Mouse (Mus musculus) midbrain, embryonic 13.5 days (tissue): ENCODE data around the gene Gpd1. TPM values are rescaled to one million over a fixed set of nuclear protein-coding genes. Genes with fewer than 3 reads are reported as not detected.

Experiments
- ATAC-seq: fragments of 200-750 bp; cut with Nextera tagmentation; 2 replicates; pipeline ENCODE4 v1.8.0; 2017; ENCODE audit warnings: mild to moderate bottlenecking, moderate TSS enrichment, moderate library complexity
- H3K27ac ChIP-seq: fragments of 300-500 bp; sonication (generic); 2 replicates; pipeline ENCODE4 v1.5.1; 2015; ENCODE audit warnings: inconsistent platforms, mild to moderate bottlenecking, moderate library complexity
- H3K27me3 ChIP-seq: fragments of 300-500 bp; sonication (generic); 2 replicates; pipeline ENCODE4 v1.6.1; 2015; ENCODE audit warnings: mild to moderate bottlenecking, inconsistent platforms
- H3K36me3 ChIP-seq: fragments of 300-500 bp; sonication (generic); 2 replicates; pipeline ENCODE4 v1.6.1; 2015; ENCODE audit warnings: mild to moderate bottlenecking, inconsistent platforms
- H3K4me1 ChIP-seq: fragments of 300-500 bp; sonication (generic); replicated peaks from 2 replicates; pipeline ENCODE4 v1.6.1; 2015; ENCODE audit warnings: inconsistent platforms
- H3K4me2 ChIP-seq: fragments of 300-500 bp; sonication (generic); replicated peaks from 2 replicates; pipeline ENCODE4 v1.6.1; 2015; ENCODE audit warnings: moderate library complexity, mild to moderate bottlenecking, inconsistent platforms
- H3K4me3 ChIP-seq: fragments of 300-500 bp; sonication (generic); replicated peaks from 2 replicates; pipeline ENCODE4 v1.5.1; 2015; ENCODE audit warnings: mild to moderate bottlenecking, inconsistent platforms
- H3K9ac ChIP-seq: fragments of 300-500 bp; sonication (generic); replicated peaks from 2 replicates; pipeline ENCODE4 v1.6.1; 2015; ENCODE audit warnings: mild to moderate bottlenecking, inconsistent platforms
- H3K9me3 ChIP-seq: fragments of 300-500 bp; sonication (generic); 2 replicates; pipeline ENCODE4 v1.6.1; 2016; ENCODE audit warnings: mild to moderate bottlenecking, inconsistent platforms
- WGBS: fragments of 180-500 bp; shearing (Covaris S2); methylation state at CpG from one replicate; pipeline ENCODE4 v1.1.7; 2015; 5-methylcytosine and 5-hydroxymethylcytosine counted together
- polyA plus RNA-seq: library from polyadenylated mRNA; unstranded; fragments of >200 nt; fragmentation: Nextera tagmentation; extraction: Ambion mirVana; gene quantifications from 2 replicates; pipeline ENCODE4 v1.2.1, GENCODE M21; 2015

Gene Gpd1
- polyA plus RNA-seq, 1 experiment from 2014 or later = 1.3 TPM

- ATAC-seq = peak; percentile 21; the same call in 1 of the 2 replicates
- WGBS = 81% methylated on average over 3 of the region's 3 CpGs
- H3K9ac ChIP-seq = no peak overlapping the region; the same call in 1 of the 2 replicates
- H3K27ac ChIP-seq = peak overlapping the region; percentile 47
- H3K4me3 ChIP-seq = no peak overlapping the region
- peaks cover 39% of the 10 kb centered on the region for H3K4me1 ChIP-seq
- peaks cover 79% of the 10 kb centered on the region for H3K36me3 ChIP-seq
- H3K9me3 ChIP-seq = no peaks in the 10 kb centered on the region
- H3K27me3 ChIP-seq = no peaks in the 10 kb centered on the region
- H3K4me2 ChIP-seq = no peak overlapping the region
Observed at GRCm38 (mm10) chr15:99713569-99713968, 3.7 kb upstream of the Gpd1 start.

- Histone ChIP-seq H3K9me3 (no peaks in the 10 kb centered on the region), H3K4me1 (peaks cover 39% of the 10 kb centered on the region), H3K4me3 (no peak overlapping the region), H3K27ac (peak overlapping the region; percentile 71), H3K9ac (0 out of 2 replicates have a peak overlapping the region, but pooled peaks have one; percentile 12), H3K4me2 (no peak overlapping the region), H3K27me3 (no peaks in the 10 kb centered on the region), H3K36me3 (peaks cover 79% of the 10 kb centered on the region)
- ATAC-seq = 0 out of 2 replicates have a peak, but pooled peaks have one; percentile 1
- WGBS = 66% methylated on average over 4 of the region's 4 CpGs
Observed at GRCm38 (mm10) chr15:99714206-99714605, 3.1 kb upstream of the Gpd1 start.

GRCm38 (mm10) chr15:99714858-99715257 is 2.5 kb upstream of the Gpd1 start:
- Histone ChIP-seq H3K4me3 (no peak overlapping the region), H3K27ac (peak overlapping the region; percentile 71), H3K4me2 (no peak overlapping the region), H3K36me3 (peaks cover 73% of the 10 kb centered on the region), H3K27me3 (no peaks in the 10 kb centered on the region), H3K4me1 (peaks cover 39% of the 10 kb centered on the region), H3K9me3 (no peaks in the 10 kb centered on the region), H3K9ac (no peak overlapping the region)
- WGBS = 43% methylated on average over 7 of the region's 7 CpGs
- ATAC-seq = peak; percentile 53

- ATAC-seq = peak; percentile 10
Observed at GRCm38 (mm10) chr15:99715361-99715865, 1.9 kb upstream of the Gpd1 start.

GRCm38 (mm10) chr15:99715982-99716746 is 1.2 kb upstream of the Gpd1 start:
- no peak overlapping the region for H3K4me3 ChIP-seq
- peaks cover 41% of the 10 kb centered on the region for H3K4me1 ChIP-seq
- 76% methylated on average over 11 of the region's 11 CpGs for WGBS
- no peaks in the 10 kb centered on the region for H3K27me3 ChIP-seq
- H3K27ac ChIP-seq = peak overlapping the region; percentile 71
- no peak overlapping the region; the same call in 1 of the 2 replicates for H3K9ac ChIP-seq
- ATAC-seq = peak; percentile 38
- H3K36me3 ChIP-seq = peaks cover 68% of the 10 kb centered on the region
- H3K4me2 ChIP-seq = no peak overlapping the region
- no peaks in the 10 kb centered on the region for H3K9me3 ChIP-seq

More at GRCm38 (mm10) chr15:99715361-99715865, 1.9 kb upstream of the Gpd1 start:
- H3K27me3 ChIP-seq = no peaks in the 10 kb centered on the region
- no peak overlapping the region for H3K4me3 ChIP-seq
- H3K36me3 ChIP-seq = peaks cover 69% of the 10 kb centered on the region
- H3K9me3 ChIP-seq = no peaks in the 10 kb centered on the region
- no peak overlapping the region for H3K4me2 ChIP-seq
- WGBS = 70% methylated on average over 13 of the region's 13 CpGs
- H3K9ac ChIP-seq = no peak overlapping the region; the same call in 1 of the 2 replicates
- peaks cover 39% of the 10 kb centered on the region for H3K4me1 ChIP-seq
- peak overlapping the region; percentile 71 for H3K27ac ChIP-seq

- ATAC-seq = no peak
- 88% methylated on average over 12 of the region's 12 CpGs for WGBS
Observed at GRCm38 (mm10) chr15:99716814-99717213, 501 bp upstream of the Gpd1 start.

GRCm38 (mm10) chr15:99718461-99719021 is 1.2 kb downstream of the Gpd1 start:
- Histone ChIP-seq H3K9me3 (no peaks in the 10 kb centered on the region), H3K27ac (no peak overlapping the region), H3K4me3 (no peak overlapping the region), H3K36me3 (peaks cover 66% of the 10 kb centered on the region), H3K4me1 (peaks cover 37% of the 10 kb centered on the region), H3K27me3 (no peaks in the 10 kb centered on the region), H3K9ac (no peak overlapping the region; the same call in 1 of the 2 replicates), H3K4me2 (no peak overlapping the region)
- 80% methylated on average over 9 of the region's 9 CpGs for WGBS
- ATAC-seq = no peak

More at GRCm38 (mm10) chr15:99716814-99717213, 501 bp upstream of the Gpd1 start:
- Histone ChIP-seq H3K4me3 (no peak overlapping the region), H3K9me3 (no peaks in the 10 kb centered on the region), H3K36me3 (peaks cover 66% of the 10 kb centered on the region), H3K27me3 (no peaks in the 10 kb centered on the region), H3K9ac (no peak overlapping the region), H3K27ac (peak overlapping the region; percentile 71; the same call in 1 of the 2 replicates), H3K4me2 (no peak overlapping the region), H3K4me1 (peaks cover 41% of the 10 kb centered on the region)

- Histone ChIP-seq H3K27me3 (no peaks in the 10 kb centered on the region), H3K4me1 (peaks cover 42% of the 10 kb centered on the region), H3K9me3 (no peaks in the 10 kb centered on the region), H3K27ac (no peak overlapping the region), H3K36me3 (peaks cover 58% of the 10 kb centered on the region), H3K4me2 (no peak overlapping the region), H3K9ac (no peak overlapping the region), H3K4me3 (no peak overlapping the region)
- no peak for ATAC-seq
- 79% methylated on average over 8 of the region's 8 CpGs for WGBS
Observed at GRCm38 (mm10) chr15:99719865-99720264, 2.5 kb downstream of the Gpd1 start.

GRCm38 (mm10) chr15:99721921-99722743 is 4.8 kb downstream of the Gpd1 start:
- Histone ChIP-seq H3K27ac (no peak overlapping the region), H3K4me3 (no peak overlapping the region), H3K9ac (no peak overlapping the region), H3K9me3 (no peaks in the 10 kb centered on the region), H3K36me3 (peaks cover 49% of the 10 kb centered on the region), H3K4me2 (no peak overlapping the region), H3K27me3 (no peaks in the 10 kb centered on the region), H3K4me1 (peaks cover 39% of the 10 kb centered on the region)
- no peak for ATAC-seq
- WGBS = 85% methylated on average over 25 of the region's 25 CpGs

GRCm38 (mm10) chr15:99723120-99723514 is 5.8 kb downstream of the Gpd1 start:
- Histone ChIP-seq H3K9ac (0 out of 2 replicates have a peak overlapping the region, but pooled peaks have one; percentile 29), H3K27ac (peak overlapping the region; percentile 41), H3K9me3 (no peaks in the 10 kb centered on the region), H3K27me3 (no peaks in the 10 kb centered on the region), H3K4me2 (no peak overlapping the region), H3K36me3 (peaks cover 53% of the 10 kb centered on the region), H3K4me3 (no peak overlapping the region), H3K4me1 (peaks cover 40% of the 10 kb centered on the region)
- no peak for ATAC-seq
- 56% methylated on average over 10 of the region's 10 CpGs for WGBS

GRCm38 (mm10) chr15:99723515-99724291 is 6.4 kb downstream of the Gpd1 start:
- Histone ChIP-seq H3K9me3 (no peaks in the 10 kb centered on the region), H3K27me3 (no peaks in the 10 kb centered on the region), H3K36me3 (peaks cover 53% of the 10 kb centered on the region), H3K4me2 (no peak overlapping the region; the same call in 1 of the 2 replicates), H3K9ac (peak overlapping the region; percentile 47; the same call in 1 of the 2 replicates), H3K27ac (peak overlapping the region; percentile 41), H3K4me1 (peaks cover 40% of the 10 kb centered on the region), H3K4me3 (no peak overlapping the region)
- 18% methylated on average over 11 of the region's 11 CpGs for WGBS
- no peak for ATAC-seq
